Mouse (Mus musculus) embryo, embryonic 9.5 days (tissue): ENCODE data around the gene Cct5.

Experiments used
- DNase-seq: peaks from one replicate; pipeline ENCODE4 v3.0.0-alpha.2; 2017; ENCODE audit errors: extremely low spot score

The Cct5 gene

DNA sequence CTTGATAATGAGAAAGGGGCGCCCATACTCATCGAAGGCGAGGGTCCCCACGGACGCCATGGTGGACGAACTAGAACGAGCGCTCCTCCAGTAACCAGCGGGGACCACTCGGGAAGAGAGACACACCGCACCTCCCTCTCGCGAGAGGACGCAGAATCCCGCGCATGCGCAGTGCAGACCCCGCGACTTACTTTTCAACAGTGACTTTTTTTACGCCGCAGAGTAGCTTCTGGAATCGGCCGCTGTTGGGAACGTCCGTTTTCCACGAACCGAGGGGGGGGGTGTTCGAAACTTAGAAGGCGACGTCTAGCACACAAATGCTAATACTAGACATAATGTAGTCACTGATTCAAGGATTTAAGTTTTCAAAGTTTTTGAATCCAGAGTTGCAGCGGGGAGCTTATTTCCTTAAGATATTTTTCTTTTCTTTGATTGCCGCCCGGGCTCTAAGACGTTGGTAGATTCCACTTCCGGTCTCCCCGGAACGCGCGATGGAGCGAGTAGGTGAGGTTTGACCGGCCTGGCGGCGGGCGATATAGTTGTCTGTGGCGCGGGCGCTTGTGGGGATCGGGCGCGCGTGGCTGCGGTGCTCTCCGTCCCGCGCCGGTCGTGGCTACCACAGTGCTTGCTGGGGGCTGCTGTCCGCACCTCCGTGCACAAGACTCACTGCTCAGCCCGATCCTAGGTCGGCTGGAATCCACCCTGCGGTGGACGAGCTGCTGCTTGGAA lies at the start of gene Cct5, which contains the start of gene Fam173b:
Gene Cct5, minus strand, starts transcription at position 159 of the 729 bp plus-strand sequence.
Gene Fam173b, plus strand, starts transcription at position 207 of the 729 bp plus-strand sequence.
- DNase-seq: peak; percentile 99

DNA sequence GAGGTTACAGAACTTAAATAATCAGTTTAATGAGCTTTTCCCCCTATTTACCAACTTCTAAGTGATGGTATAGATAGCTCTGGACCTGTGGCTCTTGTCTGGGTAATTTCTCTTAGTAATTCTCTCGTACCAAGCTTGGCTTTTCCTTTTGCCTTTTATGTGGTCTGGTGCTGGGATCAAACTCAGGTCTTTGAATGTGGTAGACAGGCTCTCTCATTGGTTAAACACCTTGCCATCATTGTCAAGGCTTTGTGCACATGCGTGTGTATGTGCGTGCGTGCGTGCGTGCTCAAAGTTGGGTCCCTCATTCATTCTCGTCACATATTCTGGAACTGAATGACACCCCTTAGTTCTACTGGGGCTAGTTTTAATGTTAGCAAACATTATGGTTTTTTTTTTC lies 49.2 kb upstream of the Cct5 start:
- DNase-seq: no peak

DNA sequence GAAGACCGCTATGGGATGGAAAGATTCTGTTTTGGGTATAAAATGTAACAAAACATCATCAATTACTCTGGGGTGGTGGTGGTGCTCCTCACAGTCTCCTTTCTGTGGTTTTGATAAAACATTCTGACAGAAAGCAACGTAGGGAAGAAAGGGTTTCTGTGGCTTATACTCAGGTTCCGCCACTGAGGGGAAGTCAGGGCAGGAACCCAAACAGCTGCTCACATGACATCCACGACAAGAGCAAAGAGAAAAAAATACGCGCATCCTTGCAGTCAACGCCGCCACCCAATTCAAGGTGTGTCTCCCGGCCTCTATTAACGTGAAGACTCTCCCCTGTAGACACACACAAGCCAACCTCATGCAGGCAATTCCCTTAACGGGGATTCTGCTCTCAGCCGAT lies 48.1 kb upstream of the Cct5 start:
- no peak for DNase-seq

DNA sequence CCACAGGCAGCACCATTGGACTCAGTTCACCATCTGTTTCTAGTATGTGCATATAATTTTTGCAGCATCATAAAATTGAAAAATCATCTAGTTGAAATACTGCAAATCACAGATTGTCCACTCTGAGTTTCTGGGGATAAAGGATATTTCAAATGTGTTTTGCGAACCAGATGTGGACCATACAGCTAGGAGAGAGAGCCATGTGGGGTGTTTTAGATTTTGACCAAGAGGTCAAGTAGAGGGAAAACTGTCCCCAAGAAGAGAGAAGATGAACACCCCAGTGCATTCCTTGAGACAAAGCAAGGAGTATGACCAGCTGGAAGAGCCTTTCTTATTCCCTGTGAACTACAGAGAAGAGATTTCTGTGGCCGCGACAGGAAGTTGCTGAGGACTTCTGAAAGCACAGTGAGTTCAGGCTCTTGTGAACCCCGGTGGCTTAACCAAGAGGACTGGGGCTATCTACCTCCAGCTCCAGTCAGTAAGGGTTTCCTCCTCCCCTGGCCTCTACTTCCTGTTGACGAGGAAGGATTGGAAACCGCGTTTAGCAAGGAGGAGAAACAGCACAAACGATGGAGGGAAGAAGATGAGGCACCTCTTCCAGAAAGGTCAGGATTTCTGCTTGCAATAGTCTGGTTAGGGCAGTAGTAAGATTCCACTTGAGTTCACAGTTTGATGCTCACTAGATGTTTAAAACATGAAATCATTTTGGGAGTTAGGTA lies 46.4 kb upstream of the Cct5 start:
- no peak for DNase-seq

DNA sequence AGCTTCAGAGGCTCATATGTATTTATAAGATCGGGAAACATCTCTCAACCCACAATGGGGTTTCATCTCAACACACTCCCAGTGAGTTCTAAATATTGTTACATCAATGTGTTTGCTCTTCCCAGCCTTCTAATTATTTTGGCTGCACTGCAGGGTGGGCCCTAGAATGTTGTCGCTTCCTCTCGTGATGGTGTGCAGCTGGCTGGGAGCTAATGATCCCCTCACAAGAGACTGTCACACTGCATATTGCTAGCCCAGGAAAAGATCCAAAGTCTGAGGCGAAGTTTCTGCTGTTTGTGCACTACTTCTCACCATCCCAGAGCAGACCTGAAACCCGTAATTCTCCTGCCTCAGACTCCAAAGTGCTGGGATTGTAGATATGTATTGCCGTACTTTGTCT lies 45.6 kb upstream of the Cct5 start:
- no peak for DNase-seq

DNA sequence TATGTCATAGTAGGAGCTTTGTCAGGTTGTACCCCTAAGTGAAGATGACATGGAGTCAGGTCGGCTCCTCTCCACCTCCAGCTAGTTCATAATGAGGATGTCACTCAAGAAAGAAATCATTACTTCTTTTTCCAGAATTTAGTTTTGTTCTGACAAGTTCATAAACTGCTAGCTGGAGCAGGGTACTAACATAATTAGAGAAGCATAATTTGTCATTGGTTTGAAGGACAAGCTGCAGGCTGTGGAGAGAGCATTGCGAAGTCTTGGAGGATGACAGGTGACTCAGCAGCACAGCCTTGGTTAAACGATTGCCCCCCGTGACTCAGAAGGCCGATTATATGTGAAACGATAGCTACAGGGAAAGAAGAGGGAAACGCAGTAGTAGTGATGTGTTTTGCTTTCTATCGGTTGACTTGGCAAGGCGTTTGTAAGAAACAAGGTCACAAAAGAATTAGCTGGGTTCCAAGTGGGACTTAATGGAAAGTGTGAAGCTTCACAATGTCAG lies 34.5 kb upstream of the Cct5 start:
- DNase-seq: no peak

DNA sequence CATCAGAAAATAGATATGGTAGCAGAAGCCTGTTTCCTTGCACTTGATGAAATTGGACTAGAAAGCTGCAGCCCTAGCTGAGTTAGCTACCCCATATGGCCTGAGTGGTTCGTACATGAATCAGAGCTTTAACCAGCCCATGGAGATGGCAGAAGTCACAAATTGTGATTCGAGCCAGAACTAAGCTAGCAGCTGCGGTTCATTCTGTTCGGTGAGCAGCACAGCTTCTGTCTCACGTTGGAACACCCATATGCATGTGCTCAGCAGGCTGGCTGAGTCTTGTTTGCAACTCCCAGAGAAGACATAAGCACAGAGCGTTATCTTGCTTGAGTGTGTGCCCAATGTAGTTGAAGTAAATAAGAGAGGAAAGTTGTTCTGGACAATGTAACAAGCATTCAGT lies 33.0 kb upstream of the Cct5 start:
- DNase-seq: no peak

DNA sequence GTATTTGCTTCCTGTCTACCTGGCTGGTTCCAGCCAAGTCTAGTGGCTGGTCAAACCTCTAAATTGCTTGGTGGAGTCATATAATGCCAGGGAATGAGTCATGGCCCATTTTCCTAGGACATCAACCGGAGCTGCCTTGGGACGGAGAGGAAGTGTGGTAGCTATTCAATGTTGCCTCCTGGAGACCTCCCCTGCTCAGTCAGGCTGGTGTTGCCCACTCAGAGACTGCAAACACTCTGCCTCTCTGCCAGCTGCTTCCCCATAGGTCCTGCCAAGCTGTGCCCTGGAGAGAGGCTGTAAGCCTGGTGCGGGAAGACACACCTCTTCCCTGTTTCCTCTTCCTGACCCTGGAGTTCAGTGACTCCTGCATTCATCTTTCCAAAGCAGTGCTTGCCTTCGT lies 30.9 kb upstream of the Cct5 start:
- no peak for DNase-seq

DNA sequence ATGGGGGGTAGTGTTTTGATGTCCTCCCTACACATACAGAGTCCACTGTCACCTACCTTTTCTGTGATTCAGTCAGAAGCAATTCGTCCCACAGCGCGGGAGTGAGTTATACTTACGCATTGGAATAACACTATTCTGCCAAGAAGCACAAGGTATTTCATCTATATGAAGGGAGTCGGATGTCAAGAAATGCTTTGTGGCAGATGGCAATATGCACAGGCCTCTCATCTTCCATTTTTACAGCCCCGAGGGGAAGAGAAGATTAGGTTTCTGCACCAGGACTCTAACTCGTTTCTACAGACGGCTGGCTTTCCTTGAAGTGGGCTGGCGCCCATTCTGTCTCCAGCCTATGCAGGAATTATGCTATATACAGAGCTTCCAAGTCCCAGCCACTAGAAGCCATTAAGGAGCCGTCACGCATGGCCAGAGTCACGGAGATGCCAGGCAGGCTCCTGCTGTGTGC lies 29.8 kb upstream of the Cct5 start:
- no peak for DNase-seq

DNA sequence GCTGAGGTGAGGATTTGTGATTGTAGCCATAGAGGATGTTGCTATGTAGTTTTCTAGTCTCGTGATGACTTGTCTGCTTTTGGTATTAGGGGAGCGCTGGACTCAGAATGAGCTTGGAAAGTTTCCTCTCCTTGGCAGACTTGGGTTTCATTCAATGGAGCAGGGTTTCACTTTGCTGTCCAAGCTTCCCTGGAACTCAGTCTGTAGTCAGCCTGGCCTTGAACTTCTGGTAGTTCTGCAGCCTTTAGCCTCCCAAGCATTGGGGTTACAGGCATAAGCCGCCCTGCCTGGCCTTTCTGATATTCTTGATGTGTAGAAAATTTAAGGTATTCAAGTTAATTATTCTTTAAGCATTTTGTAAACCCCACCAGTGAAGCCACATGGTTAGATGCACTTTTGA lies 28.0 kb upstream of the Cct5 start:
- no peak for DNase-seq

DNA sequence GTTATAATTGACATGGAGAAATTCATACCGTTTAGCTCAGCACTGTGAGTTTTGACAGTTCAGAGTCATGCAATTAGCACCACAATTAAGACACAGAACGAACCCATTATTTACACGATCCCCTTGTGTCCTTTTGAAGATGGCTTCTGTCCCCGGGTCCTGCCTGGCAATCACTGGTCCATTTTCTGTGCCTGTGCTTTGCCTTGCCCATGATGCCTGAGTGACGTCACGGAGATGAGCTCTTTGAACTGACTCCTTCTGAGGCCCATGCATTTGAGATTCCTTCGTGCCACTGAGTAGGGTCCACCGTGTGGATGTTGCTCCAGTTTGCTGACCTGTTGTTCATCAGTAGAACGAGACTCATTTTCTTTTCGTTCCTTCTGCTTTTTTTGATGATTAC lies 26.6 kb upstream of the Cct5 start:
- no peak for DNase-seq

DNA sequence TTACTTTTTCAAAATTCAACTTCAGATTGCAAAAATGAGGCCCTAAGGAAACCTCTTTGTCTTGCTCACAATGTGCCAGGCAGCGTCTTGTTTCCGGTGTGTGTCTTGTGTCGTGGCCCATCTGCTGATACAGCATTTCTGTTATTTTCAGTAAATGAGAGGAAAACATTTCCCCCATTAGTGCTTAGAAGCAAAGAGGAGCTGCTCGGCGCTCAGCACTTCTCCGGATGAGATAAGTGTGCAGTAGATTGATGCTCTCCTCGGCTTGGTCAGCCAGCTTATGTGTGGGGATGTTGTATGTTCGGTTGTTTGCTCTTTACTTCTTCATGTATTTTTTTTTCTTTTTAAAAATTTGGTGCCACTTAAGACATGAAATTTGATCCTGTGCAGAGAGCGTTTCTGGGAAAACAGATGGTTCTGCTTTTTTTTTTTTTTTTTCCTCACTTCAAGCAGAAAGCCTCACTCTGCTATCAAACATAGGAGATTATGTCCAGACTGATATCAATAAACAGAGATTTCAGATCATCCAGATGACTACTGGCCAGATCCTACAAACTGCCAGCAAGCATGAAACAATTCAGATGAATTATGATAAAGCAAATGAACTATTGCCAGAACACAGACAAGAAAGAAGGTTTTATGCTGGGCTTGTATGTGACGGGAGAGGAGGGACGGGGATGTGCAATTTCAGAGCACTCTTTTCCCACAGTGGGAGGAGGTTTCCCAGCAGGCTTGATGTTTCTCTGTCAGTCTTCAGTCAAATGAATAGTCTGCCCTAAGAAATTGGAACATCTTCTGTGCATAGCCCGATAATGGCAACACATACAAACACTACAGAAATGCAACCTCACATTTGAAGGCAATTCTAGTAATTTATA lies 25.9 kb upstream of the Cct5 start:
- peak; percentile 12 for DNase-seq

DNA sequence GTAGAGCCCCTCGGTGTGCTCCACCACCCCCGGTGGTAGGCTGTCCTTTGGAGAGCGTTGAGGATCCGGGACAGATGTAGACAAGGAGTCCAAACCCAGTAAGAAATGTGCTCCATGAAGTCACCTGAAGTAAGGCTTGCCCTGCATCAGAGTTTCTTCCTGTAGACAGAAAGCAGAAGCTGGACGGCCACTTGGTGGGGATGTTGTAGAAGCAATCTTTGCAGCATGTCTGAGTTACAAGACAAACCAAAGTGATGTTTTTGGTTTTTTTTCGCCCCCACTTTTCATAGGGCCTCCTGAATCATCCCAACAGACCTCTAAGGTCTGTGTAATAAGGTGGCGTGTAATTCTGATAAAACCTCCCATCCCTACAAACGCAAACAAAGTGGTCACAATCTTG lies 17.9 kb upstream of the Cct5 start:
- DNase-seq: no peak

DNA sequence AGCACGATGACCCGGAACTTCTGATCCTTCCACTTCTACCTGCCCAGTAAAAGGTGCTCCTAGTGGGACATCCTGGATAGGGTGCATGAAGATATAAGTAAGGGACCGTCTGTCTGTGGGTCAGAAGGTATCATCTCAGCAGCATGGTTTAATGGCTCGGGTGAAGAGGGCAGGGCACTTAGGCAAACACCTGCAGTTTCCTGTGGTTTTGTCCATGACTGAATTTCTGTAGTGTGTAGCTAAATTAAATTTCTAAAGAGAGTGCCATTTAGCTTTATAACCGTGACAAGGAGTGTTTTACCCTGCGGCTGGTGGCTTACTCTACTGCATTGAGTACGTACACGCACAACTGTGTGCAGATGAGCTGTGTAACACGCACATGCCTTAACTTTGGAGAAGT lies 15.7 kb upstream of the Cct5 start:
- DNase-seq: no peak

DNA sequence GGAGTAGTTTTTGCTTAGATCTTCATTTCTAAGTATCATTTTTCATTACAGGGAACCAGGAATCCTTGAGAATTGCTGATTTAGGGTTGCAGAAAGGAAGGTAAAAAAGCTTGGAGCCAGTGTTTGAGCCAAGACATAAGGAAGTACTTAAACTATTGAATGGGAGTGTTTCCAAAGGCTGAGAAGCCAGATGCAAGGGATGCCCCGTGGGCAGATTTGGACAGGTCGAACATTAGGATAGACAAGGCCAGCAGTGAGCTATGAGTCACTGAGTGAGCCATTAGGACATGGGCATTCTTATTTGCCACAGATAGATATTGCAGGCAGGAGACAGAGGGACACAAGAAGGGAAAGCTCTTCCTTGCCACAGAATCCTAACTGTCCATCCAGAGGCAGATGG lies 13.1 kb upstream of the Cct5 start:
- DNase-seq: no peak

DNA sequence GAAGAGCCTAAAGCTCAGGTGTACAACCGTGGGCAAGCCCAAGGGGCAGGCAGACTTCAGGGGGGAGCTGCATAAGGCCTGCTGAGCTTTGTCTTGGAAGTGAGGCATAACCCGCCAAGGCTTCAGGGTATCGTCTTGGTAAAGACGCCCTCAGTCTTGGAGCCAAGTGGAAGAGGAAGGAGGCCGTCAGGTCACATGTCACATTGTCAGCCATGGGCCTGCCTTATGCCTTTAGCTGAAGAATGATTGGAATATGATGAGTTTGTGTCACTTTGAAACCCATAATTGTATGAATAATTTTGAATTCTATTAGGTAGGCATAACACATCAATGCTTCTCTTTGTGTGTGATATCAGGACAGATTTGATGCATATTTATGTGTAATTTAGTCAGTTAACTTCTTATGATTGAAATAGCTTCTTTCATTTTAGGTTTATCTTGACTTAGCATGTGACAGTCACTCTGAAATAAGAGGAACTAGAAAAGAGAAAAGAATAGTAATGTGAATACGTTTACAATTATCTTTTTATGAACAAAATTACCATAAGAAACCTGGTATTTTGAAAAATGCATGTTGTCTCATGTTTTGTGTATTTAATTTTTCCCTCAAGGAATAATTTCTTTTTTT lies 12.3 kb upstream of the Cct5 start:
- DNase-seq: no peak

DNA sequence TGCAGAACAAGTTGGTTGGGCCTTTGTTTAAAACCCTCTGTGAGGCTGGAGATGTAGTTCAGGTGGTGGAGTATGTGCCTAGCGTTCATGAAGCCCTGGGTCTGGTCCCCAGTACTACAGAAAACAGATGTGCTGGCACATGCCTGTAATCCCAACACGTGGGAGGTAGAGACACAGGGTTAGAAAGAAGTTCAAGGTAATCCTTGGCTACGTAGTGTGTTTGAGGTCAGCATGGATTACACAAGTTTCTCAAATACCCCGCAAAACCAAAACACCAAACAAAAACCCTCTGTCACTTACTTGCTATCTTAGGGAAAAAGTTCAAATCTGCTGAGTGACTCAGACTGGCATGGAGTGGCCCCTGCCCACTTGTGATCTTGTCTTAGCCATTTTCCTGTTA lies 10.4 kb upstream of the Cct5 start:
- no peak for DNase-seq

DNA sequence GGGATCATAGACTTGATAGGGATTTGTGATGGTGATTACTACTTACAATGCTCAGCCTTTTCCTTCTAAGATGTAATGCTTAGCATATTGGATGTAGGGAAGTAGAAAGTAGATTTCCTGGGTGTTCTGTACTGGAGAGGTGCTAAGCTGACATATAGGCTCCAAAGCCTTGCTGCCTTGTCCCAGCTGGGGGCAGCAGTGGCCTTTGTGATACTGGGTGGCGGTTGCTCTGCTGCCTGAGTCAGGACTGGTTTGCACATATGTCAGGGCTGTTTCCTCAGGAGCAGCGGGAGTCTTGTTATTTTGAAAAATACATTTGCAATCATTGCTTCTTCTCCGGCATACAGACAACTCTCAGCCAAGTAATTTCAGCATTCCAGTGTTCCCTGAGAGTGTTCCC lies 9.4 kb upstream of the Cct5 start:
- peak; percentile 27 for DNase-seq

DNA sequence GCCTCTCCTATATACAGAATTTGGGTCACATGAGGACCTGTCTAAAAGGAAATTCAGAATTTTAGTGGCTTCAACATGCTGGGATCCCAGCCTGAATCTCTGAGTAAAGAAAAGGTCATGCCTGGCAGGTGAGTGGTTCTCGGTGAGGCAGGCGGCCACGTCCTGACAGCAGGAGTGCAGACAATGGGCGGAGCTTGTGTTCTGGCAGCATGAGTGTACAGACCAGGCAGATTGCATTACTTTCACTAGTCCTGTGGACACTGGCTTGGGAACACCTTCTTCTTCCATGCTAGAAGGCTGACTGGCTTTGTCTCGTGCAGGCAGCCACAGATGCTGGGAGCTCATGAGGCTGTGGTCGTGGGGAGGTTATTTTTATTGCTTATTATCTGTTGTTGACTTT lies 5.2 kb upstream of the Cct5 start:
- no peak for DNase-seq

DNA sequence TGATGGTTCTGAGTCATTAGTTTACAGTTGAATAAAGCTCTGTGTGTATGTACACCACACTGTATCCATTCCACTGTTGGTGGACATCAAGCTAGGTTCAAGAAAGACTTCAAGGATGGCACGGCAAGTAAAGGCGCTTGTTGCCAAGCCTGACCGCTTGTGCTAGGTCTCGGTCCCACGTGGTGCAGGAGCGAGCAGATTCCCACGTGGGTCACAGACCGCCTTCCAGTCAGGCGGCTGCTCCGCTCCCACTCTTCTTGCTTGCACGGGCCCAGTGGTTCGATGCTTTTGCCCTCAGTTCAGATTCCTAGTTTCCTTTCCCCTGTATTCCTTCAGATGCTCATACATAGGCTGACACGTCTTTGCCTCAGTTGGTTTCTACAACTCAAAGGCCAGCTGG lies 1.5 kb upstream of the Cct5 start:
- DNase-seq: no peak

DNA sequence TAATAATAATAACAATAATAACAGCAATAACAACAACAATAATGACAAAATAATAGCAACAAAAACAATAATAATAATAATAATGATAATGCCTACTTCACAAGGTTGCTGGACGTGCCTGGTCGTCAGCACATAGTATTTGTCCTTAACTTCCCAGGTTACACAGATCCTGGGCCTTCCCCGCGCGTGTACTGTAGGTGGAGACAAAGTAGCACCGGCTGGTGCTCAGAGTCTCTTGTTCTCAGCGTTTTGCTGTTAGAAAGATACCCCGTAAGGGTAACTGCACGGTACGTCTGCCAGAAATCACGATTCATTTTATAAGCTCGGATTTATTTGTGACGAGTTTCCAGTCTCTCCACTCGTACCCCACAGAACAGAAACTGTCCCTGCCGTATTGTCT lies 822 bp upstream of the Cct5 start:
- DNase-seq: peak; percentile 60

DNA sequence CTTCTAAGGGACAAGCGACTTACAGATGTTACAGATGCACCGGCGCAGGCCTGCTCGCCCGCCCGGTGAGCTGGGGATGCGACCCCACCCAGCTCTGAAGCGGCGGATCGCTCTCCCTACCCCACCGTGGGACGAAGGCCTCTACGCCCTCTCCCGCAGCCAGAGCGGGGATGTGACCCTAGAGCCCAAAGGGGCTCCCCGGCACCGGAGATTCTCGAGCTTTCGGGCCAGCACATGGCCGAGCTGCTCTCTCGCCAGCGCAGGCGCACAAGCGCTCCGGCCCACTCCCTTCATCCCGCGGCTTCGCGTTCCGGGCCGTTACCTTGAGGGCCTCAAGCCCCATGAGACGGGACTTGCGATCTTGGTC lies 342 bp downstream of the Cct5 start:
- no peak for DNase-seq
